Mouse (Mus musculus) liver, postnatal 0 days (tissue): ENCODE measurements around the gene Sbf2.

ENCODE experiments used
- CTCF ChIP-seq: sonication (generic); IDR thresholded peaks from 2 replicates; pipeline ENCODE4 v1.5.1; 2016; ENCODE audit warnings: antibody characterized with exemption, low read depth
- EP300 ChIP-seq: IDR thresholded peaks from 2 replicates; pipeline ENCODE4 v1.6.1; 2016; ENCODE audit warnings: antibody characterized with exemption, low read depth, mild to moderate bottlenecking

DNA sequence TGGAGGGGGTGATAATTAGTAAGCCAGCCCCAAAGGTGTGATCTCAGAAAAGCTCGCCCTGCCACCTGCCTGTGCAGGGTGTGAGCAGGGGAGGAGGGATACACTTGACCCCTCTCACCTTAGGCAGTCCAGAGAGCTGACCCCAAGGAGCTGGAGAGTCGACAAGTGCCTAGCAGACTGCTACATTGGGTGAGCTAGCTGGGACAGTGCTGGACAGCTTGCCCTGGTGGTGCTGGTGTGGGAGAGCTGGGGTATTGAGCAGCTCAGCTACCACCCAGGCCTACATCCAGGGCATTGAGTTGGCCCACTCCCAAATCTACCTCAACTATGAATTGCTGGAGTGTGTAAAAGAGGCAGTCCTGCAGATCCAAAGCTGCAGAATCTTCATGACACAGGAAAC is 30.6 kb downstream of the Sbf2 start:
- TF ChIP-seq CTCF (no peak), EP300 (no peak)
